Mouse (Mus musculus): ENCODE data around the gene Hnf1b.

DNA sequence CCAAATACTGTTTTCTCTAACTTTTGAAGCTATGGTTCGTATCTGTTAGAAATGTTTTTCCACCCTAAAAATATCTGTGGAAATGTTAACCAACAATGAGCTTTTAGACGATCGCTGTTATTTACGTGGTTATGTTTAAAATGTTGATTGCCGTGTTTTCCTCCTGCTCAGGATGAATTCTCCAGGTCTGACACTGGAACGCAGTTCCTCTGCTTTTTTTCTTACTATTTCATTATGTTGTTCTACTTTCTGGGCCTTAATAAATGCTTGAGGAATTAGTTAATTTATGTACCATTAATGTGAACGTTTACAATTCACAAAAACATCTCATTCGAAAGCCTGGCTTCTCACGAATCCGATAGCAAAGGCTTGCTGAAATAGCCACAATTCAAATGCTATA, 4.2 kb downstream of the Hnf1b start:
- TF ChIP-seq CTCF (IDR thresholded peaks at IDR 0.05; ENCODE audit: low read depth, low read length) (no peak), POLR2A (IDR thresholded peaks at IDR 0.05; ENCODE audit: extremely low read depth, insufficient read depth, low read length) (no peak)
